Mouse (Mus musculus) G1E (cell line): Measurements from ENCODE around the gene Opn4.
A peak's percentile ranks its signal among the peaks of the same experiment; 100 is the strongest.

Experiments
- CTCF ChIP-seq: IDR thresholded peaks from 2 replicates; pipeline ENCODE4 v1.5.1; 2012; ENCODE audit warnings: low read depth, low read length, inconsistent platforms, mixed read lengths
- GATA1 ChIP-seq: IDR thresholded peaks from 2 replicates; pipeline ENCODE4 v1.6.1; 2012; ENCODE audit warnings: borderline replicate concordance, low read length, inconsistent platforms, mixed read lengths

- TF ChIP-seq CTCF: peak; percentile 85
- TF ChIP-seq GATA1: no peak
Measured at GRCm38 (mm10) chr14:34616821-34617220, 16.9 kb upstream of the Opn4 start.
